Mouse (Mus musculus) ES-E14 (cell line): ENCODE data around the gene Scube1. TPM values are rescaled to one million over a fixed set of nuclear protein-coding genes. Genes with fewer than 3 reads are reported as not detected.

ENCODE experiments used
- DNase-seq: peaks from one replicate; pipeline ENCODE4 v3.0.0-alpha.2; 2013; ENCODE audit warnings: low read depth, low spot score
- H3K27ac ChIP-seq: 2 replicates; pipeline ENCODE4 v1.5.1; 2012; ENCODE audit warnings: low read depth, mild to moderate bottlenecking, low read length, moderate library complexity, mixed read lengths; ENCODE audit not compliant: poor library complexity, insufficient read depth, severe bottlenecking
- H3K36me3 ChIP-seq: 2 replicates; pipeline ENCODE4 v1.6.1; 2012; ENCODE audit warnings: mild to moderate bottlenecking, low read length, moderate library complexity, mixed read lengths; ENCODE audit not compliant: control insufficient read depth, poor library complexity, insufficient read depth, severe bottlenecking
- H3K4me1 ChIP-seq, 2 experiments: fragments of 150-350 bp in 1 of 2; sonication (generic) in 1 of 2; 2 replicates each; pipeline ENCODE4 v1.6.1; 2012; ENCODE audit warnings: low read length in 2 of 2, mild to moderate bottlenecking in 1 of 2, mixed read lengths in 1 of 2; ENCODE audit not compliant: control insufficient read depth in 2 of 2, insufficient read depth in 2 of 2, poor library complexity in 1 of 2
- H3K4me3 ChIP-seq, 2 experiments: fragments of 150-350 bp in 1 of 2; sonication (generic) in 1 of 2; 2 replicates each; pipeline ENCODE4 v1.5.1; 2012; ENCODE audit warnings: low read length in 2 of 2, low read depth in 1 of 2, mild to moderate bottlenecking in 1 of 2, mixed read lengths in 1 of 2; ENCODE audit not compliant: insufficient read depth in 1 of 2, poor library complexity in 1 of 2, severe bottlenecking in 1 of 2
- H3K9ac ChIP-seq: 2 replicates; pipeline ENCODE4 v1.6.1; 2012; ENCODE audit warnings: low read depth, mild to moderate bottlenecking, low read length, mixed read lengths; ENCODE audit not compliant: poor library complexity, insufficient read depth, severe bottlenecking
- H3K9me3 ChIP-seq: fragments of 150-350 bp; sonication (generic); 2 replicates; pipeline ENCODE4 v1.6.1; 2012; ENCODE audit warnings: low read depth, mild to moderate bottlenecking, low read length; ENCODE audit not compliant: control insufficient read depth, insufficient read depth
- CHD2 ChIP-seq: IDR thresholded peaks from 2 replicates; pipeline ENCODE4 v1.6.1; 2014; ENCODE audit warnings: mild to moderate bottlenecking, low read depth, low read length, inconsistent platforms
- HCFC1 ChIP-seq: IDR thresholded peaks from 2 replicates; pipeline ENCODE4 v1.6.1; 2012; ENCODE audit warnings: low read length, inconsistent platforms, borderline replicate concordance; ENCODE audit not compliant: insufficient read depth
- MAFK ChIP-seq: IDR thresholded peaks from 2 replicates; pipeline ENCODE4 v1.6.1; 2014; ENCODE audit warnings: mild to moderate bottlenecking, low read depth, low read length, inconsistent platforms; ENCODE audit not compliant: insufficient read depth
- ZC3H11A ChIP-seq: IDR thresholded peaks from 2 replicates; pipeline ENCODE4 v1.6.1; 2012; ENCODE audit warnings: low read depth, mild to moderate bottlenecking, inconsistent platforms, low read length, borderline replicate concordance
- ZNF384 ChIP-seq: IDR thresholded peaks from 2 replicates; pipeline ENCODE4 v1.6.1; 2012; ENCODE audit warnings: low read depth, low read length, inconsistent platforms
- in situ Hi-C, 2 experiments: fragments of 600-800 bp; cut with MboI; formaldehyde crosslinking; loops; one replicate each; pipeline ENCODE4 v1.15.1; 2025; ENCODE audit warnings: low sequenced_read_pairs in 2 of 2, inconsistent platforms in 1 of 2; ENCODE audit not compliant: unreplicated experiment in 2 of 2
- total RNA-seq: library from RNA; depleted of rRNA; stranded (reverse); fragments of 300-350 nt; gene quantifications from 2 replicates; pipeline ENCODE4 v1.2.3, GENCODE M21; 2012

The Scube1 gene
- total RNA-seq, 1 experiment: 1.7 TPM

GRCm38 (mm10) chr15:83689946-83690345 lies 34.9 kb downstream of the Scube1 start:
- TF ChIP-seq ZNF384 (no peak), CHD2 (no peak), ZC3H11A (no peak), HCFC1 (no peak), MAFK (no peak)
- H3K4me1 ChIP-seq: no peaks in the 10 kb centered on the region
- H3K9me3 ChIP-seq: no peaks in the 10 kb centered on the region
- in situ Hi-C loops: no loop called here
- no peak overlapping the region for H3K27ac ChIP-seq
- H3K4me3 ChIP-seq: no peak overlapping the region
- no peaks in the 10 kb centered on the region for H3K36me3 ChIP-seq
- H3K9ac ChIP-seq: no peak overlapping the region
- no peak for DNase-seq

- Histone ChIP-seq H3K4me1 (no peaks in the 10 kb centered on the region), H3K4me3 (no peak overlapping the region), H3K9ac (no peak overlapping the region), H3K27ac (no peak overlapping the region), H3K9me3 (no peaks in the 10 kb centered on the region), H3K36me3 (no peaks in the 10 kb centered on the region)
- in situ Hi-C loops: no loop called here
- no peak for DNase-seq
- TF ChIP-seq HCFC1: no peak
- TF ChIP-seq ZC3H11A: no peak
- TF ChIP-seq MAFK: no peak
Observed at GRCm38 (mm10) chr15:83686601-83687000, 38.2 kb downstream of the Scube1 start.

- no peak for DNase-seq
- in situ Hi-C loops: no loop called here
- no peaks in the 10 kb centered on the region for H3K36me3 ChIP-seq
- H3K4me3 ChIP-seq: no peak overlapping the region
- no peaks in the 10 kb centered on the region for H3K4me1 ChIP-seq
- no peak for TF ChIP-seq MAFK
- TF ChIP-seq ZNF384: no peak
- TF ChIP-seq HCFC1: no peak
- TF ChIP-seq CHD2: no peak
- no peak for TF ChIP-seq ZC3H11A
- H3K27ac ChIP-seq: no peak overlapping the region
- no peak overlapping the region for H3K9ac ChIP-seq
- no peaks in the 10 kb centered on the region for H3K9me3 ChIP-seq
Observed at GRCm38 (mm10) chr15:83685950-83686349, 38.9 kb downstream of the Scube1 start.

- TF ChIP-seq ZC3H11A (no peak), MAFK (no peak), ZNF384 (no peak), HCFC1 (no peak), CHD2 (no peak)
- no peak overlapping the region for H3K27ac ChIP-seq
- no peak overlapping the region for H3K9ac ChIP-seq
- H3K4me3 ChIP-seq: no peak overlapping the region
- no peaks in the 10 kb centered on the region for H3K9me3 ChIP-seq
- no peaks in the 10 kb centered on the region for H3K4me1 ChIP-seq
- H3K36me3 ChIP-seq: no peaks in the 10 kb centered on the region
- in situ Hi-C loops: no loop called here
- DNase-seq: no peak
Observed at GRCm38 (mm10) chr15:83683051-83683561, 41.7 kb downstream of the Scube1 start.

- no peak overlapping the region for H3K27ac ChIP-seq
- H3K4me3 ChIP-seq: no peak overlapping the region
- no peak for DNase-seq
- in situ Hi-C loops: no loop called here
- H3K9me3 ChIP-seq: no peaks in the 10 kb centered on the region
- TF ChIP-seq CHD2 (no peak), HCFC1 (no peak), ZNF384 (no peak)
- no peaks in the 10 kb centered on the region for H3K36me3 ChIP-seq
- no peaks in the 10 kb centered on the region for H3K4me1 ChIP-seq
- H3K9ac ChIP-seq: no peak overlapping the region
Observed at GRCm38 (mm10) chr15:83680300-83680699, 44.5 kb downstream of the Scube1 start.
